Mouse (Mus musculus): Measurements from ENCODE around the gene Gpatch8.

The Gpatch8 gene

DNA sequence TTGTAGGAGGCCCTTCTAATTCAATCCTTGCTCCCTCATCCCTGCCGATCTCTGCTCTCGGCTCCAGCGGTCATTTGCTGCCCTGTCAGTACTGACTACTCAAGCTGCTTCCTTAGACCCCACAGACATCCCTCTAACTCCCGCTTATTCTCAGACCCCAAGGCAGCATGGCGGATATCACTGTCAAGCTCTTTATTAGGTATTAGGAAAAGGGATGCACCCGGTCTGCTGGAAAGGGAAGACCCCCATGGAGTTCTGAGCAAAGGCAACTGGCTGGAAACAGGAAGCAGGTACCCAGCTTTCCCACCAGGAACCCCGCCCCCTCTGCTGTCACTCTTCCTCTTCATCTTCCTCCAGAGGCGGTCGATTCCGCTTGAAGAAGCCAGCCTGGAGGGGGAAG is 103.1 kb downstream of the Gpatch8 start:
- DNase-seq (ENCODE audit: low spot score), result no peak

DNA sequence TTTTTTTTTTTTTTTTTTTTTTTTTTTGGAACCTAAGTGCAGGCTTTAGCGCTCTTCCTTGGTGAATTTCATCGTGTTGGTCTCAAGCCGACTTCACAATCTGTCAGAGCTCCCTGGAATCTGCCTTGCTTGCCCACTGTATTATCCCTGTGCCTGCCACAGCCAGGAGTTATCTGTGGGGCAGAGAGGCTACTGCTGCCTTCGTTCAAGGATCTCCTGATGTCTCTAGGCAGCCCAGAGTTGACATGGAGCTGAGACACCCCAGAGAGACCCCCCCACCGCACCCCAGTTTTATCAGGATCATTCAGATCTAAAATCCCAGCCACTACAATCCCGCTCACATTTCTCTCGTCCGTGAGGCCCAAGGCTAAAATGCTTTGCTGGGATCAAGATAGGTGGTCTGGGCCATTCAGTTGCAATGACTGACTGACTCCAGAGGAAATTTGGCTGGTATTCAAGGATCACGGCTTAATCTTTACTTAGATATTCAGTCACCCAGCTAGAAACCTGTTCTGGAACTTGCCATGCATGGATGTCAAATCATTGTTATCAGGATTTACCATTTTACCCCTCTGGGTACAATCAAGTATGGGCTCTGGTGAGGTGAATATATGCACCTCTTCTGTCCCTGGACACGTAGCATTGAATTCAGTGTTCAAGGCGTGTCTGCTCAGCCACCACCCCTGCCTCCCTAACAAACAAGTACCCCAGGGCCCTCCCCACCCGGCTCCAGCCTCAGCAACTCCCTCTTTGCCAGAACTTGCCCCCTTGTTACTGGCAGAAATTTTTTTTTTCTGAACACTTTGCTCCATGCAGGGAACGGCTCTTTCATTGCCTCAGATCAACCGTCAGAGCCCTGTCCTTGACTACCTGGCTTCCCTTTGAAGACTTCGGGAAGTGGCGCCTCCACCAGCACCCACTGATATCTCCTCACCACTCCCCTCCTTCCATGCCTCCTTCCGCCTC is 106.9 kb downstream of the Gpatch8 start:
- no peak for DNase-seq (ENCODE audit: low spot score)

DNA sequence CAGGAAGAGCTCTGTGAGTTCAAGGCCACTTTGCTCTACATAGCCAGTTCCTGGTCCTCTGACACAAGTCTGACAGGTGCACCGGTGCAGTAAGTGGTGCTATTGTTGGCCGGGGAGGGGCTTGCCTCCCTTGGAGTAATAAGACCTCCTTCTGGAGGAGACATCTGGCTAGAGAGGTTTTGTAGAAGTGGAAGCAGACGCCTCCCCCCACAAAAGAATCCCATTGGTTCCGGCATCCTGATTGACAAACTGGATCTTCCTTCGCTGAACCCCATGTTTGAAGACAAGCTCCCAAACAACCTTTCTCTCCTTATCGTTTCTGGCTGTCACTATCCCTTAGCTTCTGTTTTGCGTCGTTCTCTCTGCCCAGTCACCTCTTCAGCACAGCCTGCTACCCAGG is 107.9 kb downstream of the Gpatch8 start:
- DNase-seq (ENCODE audit: low spot score), result no peak

DNA sequence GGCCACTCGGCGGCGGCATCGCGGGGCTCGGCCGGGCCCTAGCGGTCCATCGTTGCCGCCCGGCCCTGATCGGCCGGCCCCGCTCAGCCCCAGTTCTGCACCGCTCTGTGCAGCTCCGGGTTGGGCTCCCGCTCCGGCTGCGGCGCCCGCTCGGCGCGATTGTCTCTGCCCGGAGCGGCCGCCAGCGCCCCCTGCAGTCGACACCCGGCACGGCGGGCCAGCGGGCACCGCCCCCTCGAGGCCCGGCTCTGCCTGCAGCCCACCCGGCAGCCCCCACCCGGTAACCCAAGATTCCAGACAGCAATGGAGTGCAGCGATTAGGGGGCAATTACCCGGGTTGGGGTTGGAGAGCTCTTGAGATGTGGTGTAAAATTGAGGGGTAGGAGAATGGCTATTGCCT is 108.7 kb downstream of the Gpatch8 start, which contains the start of gene Fam171a2:
TSS of gene Fam171a2 (minus strand) at position 186 of the 400 bp plus-strand sequence.
- DNase-seq (ENCODE audit: low spot score), result peak; percentile 80

DNA sequence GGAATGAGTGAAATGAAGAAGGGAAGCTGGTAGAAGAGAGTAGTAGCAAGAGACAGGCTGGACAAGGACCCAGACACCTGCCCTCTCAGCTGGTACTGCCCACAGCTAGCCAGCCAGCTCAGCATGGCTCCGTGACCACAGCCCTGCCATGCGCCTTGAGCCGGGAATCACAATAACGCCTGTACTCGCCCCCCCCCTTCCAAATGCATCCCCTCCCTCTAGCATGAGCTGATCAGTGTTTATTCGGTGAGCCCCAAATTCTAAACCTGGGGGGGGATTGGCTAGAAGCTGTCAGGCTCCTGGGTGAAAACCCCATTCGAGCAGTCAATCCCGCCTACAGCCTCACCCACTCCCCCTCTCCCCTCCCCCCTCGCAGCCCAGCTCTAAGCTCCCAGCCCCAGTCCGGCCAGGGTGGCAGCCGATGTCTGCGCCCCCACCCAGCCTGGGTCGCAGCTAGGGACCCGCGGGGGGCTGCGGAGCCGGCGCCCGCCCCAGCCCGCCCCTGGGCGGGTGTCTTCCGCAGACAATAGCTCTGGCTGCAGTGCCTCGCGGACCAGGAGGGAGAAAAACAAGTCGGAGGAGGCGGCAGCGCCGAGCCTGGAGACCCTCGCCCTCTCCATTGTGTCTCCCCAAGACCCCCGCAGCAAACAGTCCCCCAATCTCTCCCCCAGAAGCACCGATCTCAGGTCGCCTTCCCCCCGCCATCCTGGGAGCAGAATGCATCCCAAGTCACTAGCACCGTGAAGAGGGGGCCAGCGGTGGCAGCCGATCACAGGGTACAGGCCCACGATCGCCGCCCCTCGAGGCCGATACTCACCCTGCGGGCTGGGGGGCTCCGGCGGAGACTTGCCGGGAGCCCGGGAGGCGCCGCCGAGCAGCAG is 109.4 kb downstream of the Gpatch8 start:
- DNase-seq (ENCODE audit: low spot score), result peak; percentile 51

DNA sequence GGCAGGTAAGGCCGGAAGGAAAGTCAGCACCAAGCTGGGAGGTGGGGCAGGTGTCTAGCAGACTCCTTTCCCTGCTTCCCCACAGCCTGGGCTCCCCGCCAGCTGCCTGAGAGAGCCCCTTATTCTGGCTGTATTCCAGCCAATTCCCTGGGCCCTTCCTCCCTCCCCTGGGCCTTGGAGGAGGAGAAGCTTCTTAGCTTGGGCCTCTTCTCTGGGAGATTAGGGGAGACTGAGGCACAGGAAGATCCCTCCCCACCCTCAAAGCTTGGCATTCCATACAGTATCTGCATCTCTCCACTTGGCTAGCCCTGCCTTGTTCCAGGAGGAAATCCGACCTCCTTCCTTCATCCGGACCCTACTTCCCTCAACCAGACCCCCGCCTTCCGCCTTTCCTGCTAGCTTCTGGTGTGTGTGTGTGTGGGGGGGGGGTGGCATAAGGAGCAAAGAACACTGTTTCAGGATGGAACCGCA is 110.3 kb downstream of the Gpatch8 start:
- DNase-seq (ENCODE audit: low spot score), result no peak

DNA sequence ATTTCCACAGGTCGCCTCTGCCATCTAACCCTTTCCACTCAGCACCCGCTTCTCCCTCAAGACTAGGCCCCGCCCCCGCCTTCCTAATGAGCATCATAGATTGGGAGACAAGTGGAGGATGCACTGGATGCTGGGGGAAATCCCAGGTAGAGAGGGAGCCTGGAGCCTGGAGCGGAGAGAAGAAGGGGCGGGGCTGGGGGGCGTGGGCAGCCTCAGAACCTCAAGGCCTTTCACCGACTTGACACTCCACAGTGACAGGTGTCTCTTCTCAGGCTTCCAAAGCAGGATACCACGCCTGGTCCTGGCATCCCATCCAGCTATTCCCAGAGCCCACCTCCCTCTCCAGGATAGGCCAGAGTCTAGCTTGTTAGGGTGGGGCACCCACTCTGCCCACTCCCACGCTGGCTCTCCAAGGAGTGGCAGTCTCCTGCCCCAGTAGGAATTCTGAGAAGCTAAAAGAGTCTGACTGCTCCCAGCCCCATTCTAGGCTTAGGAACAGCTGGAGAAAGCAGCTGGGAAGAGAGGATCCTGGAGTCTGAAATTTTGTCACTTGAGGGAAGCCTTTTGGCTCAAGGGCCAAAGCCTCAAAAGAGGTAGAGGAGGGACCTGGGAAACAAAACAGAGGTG is 110.8 kb downstream of the Gpatch8 start:
- no peak for DNase-seq (ENCODE audit: low spot score)

DNA sequence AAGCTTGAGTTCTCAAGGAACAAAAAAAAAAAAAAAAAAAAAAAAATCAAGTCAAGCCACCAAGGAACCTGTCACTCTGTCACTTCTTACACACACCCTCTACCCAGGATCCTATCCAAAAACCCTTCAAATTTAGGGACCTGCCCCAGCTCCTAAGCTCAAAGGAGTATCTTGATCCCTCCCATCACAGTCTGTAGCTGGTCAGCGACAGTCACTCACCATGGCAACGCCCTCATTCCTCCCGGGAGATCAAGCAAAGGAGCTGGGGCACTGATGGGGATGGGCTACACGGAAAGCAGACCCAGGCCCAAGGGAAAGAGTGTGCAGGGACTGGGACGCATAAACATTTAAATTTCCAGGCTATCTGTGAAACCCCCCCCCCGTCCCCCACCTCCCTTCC is 111.4 kb downstream of the Gpatch8 start:
- DNase-seq (ENCODE audit: low spot score), result peak; percentile 69

DNA sequence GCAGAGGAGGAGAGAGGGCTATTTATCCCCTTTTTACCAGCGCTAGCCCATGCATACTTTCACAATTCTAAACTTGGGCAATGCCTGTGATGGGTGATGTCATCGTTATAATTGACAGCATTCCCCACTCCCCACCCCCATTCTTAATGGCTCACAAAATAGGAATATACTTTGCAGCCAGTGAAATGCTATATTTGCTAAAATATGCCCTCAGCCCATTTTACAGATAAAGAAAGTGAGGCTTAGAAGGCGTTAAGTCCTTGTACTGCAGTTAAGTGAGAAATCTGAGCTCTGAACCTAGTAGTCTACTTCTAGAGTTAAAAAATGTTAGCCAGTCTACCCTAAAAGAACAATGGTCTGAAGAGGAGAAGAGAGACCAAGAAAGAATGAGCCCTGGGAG is 111.9 kb downstream of the Gpatch8 start:
- no peak for DNase-seq (ENCODE audit: low spot score)

DNA sequence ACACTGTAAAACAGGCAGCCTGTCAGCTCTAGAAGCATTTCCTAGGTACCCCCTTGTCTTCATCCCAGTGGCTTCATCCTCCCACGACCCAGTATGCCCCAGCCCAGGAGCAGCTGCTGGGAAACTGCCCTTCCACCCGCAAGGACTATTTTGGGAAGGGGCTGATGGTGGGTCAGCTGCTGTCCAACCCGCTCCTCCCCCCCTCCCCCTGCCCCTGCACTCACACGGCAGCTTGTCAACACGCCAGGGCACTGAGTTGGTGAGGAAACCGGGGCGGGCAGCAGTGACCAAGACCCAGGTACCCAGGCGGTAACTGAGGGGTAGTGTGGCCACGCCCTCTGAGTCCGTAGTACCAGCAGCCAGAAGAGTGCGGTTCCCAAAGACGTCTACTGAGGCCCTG is 112.5 kb downstream of the Gpatch8 start:
- no peak for DNase-seq (ENCODE audit: low spot score)

DNA sequence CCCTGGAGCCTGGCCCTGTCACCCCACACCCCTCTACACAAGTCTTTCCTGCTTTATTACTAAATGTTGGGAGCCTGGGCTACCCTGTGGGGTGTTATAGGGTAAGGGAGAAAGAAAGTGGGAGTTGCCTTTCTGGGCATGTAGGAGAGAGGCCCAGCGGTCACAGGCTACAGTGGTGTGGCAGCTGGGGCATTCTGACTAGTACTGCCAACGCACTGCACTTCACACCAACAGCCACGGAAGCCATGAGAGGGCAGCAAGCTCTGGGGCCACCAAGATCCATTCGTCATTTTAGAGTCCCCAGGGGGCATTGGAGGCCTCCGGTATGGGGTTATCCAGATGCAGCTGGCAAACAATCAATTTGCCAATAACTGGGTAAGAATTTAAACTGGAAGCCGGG is 114.1 kb downstream of the Gpatch8 start:
- no peak for DNase-seq (ENCODE audit: low spot score)

DNA sequence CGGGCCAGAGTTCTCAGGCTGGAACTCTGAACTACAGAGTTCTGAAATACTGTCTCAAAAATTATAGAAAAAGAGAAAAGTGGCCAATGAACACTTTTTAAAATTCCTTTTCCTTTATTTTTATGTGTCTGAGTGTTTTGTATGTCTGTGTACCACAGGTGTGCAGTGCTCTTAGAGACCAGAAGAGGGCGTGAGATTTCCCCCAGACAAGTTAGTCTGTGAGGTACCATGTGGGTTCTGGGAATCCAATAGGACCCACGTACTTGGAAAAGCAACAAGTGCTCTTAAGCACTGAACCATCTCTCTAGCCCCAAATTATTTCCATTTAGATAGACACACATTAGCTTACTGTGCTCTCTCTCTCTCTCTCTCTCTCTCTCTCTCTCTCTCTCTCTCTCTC is 114.8 kb downstream of the Gpatch8 start:
- no peak for DNase-seq (ENCODE audit: low spot score)

DNA sequence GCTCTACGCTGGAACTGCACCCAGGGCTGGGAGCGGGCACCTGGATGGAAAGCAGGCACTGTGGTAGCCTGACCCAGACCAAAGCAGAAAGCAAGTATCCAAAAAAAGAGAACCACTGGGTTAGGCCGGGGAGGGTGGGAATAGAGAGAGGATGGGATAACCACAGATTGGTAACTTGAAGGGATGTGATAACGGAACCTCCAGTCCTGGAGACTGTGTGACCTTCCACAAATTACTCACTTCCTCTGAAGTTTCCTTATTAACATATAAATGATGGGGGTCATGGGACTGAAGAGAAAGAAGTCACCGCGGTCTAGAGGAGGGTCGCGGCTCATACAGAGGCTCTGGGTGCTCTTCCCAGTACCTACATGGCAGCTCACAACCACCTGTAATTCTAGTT is 115.9 kb downstream of the Gpatch8 start:
- no peak for DNase-seq (ENCODE audit: low spot score)

DNA sequence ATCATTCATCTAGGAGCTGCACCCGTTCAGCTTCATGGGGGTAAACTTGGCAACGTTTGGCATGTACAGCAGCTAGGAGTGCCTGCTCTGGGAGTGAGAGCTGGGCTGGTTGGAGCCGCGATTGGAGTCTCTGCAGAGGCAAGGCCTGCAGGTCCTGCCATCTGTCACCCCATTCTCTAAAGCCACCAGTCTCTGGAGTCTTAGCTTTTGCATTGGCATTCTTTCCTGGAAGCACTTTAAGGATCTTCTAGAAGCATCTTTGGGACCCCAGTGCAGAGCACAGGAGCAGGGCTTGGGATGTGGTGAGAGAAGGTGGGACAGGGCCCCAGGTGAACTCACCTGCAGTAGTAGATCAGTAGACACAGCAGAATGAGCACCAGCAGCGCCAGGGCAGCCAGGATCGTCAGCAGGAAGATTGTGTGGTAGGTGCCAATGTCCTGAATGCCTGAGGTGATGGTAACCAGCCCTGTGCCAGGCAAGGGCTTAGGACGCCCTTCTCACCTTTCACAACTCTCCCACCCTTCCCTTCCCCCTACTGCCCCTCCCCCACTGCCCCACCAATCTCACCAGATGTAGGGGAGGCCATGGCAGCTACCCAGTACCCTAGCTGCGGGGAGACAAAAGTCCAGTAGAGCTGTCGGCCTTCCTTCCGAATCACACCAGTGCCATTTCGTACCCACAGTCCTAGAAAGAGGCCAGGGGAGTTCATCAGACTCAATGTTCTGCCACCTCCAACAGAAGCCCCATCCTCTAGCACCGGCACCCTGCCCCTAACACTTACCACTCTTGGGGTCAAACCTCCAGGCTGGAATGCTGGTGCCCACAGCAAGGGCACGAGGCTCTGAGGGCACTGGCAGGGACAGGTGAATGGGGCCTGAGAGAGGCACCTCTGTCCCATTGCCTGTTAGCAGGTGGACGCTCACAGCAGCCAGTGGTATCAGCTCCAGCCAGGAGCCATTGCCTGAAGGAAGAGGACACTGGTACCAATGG is 116.8 kb downstream of the Gpatch8 start:
- DNase-seq (ENCODE audit: low spot score), result no peak

DNA sequence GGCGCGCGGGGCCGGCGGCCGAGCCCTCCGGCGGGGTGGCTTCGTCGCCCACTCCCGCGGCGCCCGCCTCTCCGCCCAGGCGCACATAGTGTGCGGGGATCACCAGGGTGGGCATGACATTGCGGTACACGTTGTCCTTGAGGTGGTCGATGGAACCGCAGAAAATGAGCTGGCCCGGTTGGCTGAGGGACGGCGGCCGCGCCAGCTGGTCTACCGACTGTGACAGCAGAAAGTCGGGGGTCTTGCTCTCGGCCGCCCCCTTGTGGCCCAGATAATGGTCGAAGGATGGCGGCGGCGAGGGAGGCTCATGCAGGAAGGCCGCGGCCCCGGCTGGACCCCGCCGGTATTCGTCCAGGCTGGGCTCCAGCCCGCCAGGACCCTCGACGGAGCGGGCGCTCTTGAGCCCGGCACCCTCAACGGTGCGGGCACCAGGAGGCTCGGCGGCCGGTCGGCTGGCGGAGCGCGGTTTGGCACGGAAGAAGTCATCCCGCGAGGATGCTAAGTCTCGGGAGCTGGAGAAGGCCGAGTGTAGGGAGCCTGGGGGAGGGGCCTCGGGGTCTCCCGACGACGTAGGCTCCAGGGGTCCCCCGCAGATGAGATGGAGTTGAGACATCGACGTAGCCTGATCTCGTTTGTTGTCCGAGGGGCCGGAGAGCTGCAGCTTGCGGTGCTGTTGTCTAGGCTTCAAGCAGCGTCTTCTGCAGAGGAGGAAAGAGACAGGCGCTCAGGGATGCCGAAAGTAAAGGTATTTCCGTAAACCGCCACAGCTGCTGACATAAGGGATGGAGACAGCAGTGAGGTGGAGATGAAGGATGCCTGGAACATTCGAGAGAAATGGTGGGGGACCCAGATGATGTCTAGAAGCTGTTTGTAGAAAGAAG is 117.7 kb downstream of the Gpatch8 start:
- peak; percentile 93 for DNase-seq (ENCODE audit: low spot score)

DNA sequence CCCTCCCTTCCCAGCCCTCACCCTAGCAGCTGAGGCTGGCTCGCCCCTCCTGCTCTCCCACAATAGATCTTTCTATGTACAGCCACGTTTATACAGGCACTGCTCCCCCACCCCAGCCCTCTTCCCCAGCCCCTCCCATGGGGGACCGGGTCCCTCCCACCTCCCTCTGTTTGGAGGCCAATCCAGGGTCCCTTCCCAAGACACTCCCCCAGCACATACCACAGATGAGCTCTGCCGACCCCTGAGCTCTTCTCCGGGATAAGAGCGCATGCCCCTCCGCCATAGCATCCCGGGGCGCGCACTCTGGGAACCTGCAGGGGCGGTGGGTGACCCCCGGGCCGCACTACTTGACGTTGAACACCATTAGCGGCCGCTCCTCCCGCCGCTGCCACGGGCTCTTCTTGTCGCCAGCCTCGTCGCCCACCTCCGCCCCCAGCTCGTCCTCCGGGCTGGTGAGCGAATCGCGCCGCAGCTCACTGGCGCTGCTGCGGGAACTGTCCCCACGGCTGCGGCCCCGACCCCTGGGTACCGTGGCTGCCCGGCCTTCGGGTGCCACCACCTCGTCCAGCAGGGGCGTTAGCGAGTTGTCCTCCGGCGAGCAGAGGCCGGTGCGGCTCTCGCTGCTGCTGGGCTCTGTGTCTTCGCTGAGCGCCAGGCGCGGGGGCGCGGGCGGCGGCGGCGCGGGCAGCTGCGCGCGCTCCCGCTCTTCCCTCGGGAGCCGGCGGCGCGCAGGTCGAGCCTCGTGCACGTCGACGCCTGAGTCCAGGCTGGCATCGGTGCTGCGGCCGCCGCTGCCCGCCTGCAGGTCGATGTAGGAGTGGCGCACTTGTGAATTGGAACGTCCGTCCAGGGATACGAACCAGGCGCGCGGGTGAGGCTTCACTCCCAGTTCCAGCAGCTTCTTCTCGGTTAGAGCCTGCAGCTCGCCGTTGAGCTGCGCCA is 118.8 kb downstream of the Gpatch8 start:
- peak; percentile 79 for DNase-seq (ENCODE audit: low spot score)

DNA sequence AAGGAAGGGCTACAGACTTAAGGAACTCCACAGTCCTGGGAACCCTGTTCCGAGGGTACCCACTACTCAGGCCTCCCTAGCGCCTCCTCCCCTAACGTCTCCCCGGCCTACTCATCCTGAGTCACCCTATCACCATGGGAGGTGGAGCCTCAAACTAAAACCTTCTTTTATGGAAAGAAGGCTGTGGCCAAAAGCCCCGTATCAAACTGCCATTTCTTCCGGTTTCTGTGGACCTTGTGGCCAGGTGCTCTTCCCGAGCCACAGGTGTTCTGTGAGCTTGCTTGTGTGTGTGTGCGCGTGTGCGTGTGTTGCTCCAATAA is 119.8 kb downstream of the Gpatch8 start:
- DNase-seq (ENCODE audit: low spot score), result no peak

DNA sequence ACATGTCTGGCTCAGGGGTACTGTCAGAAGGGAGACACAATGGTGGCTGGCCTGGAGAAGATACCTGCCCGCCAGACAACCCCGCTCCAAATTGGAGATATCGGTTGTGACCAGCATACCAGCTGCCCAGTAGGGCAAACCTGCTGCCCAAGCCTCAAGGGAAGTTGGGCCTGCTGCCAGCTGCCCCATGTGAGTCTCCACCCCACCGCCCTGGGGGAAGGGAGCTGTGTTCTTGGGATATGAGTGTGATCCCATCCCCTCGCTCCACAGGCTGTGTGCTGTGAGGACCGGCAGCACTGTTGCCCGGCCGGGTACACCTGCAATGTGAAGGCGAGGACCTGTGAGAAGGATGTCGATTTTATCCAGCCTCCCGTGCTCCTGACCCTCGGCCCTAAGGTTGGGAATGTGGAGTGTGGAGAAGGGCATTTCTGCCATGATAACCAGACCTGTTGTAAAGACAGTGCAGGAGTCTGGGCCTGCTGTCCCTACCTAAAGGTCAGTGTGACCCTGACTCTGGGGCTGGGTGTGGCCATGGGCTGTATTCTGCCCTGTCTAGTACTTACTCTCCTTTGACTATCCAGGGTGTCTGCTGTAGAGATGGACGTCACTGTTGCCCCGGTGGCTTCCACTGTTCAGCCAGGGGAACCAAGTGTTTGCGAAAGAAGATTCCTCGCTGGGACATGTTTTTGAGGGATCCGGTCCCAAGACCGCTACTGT is 120.3 kb downstream of the Gpatch8 start:
- DNase-seq (ENCODE audit: low spot score), result no peak
